Mouse (Mus musculus): ENCODE measurements around the gene Fcgrt.
"Not testable (repeated sequence)": the region's sequence is repeated elsewhere in the genome, so short reads cannot be mapped to it uniquely, and the experiment has no call there.

The Fcgrt gene

DNA sequence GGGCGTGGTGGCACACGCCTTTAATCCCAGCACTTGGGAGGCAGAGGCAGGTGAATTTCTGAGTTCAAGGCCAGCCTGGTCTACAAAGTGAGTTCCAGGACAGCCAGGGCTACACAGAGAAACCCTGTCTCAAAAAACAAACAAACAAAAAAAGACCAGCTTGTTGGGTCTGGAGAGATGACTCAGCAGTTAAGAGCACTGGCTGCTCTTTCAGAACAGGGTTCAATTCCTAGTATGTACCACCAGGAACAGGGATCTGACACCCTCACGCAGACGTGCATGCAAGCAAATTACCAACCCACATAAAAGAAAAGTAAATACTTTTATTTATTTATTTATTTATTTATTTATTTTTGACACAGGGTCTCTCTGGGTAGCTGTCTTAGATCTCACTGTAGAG, 6.4 kb upstream of the Fcgrt start:
- DNase-seq (ENCODE audit: low spot score) = not testable (repeated sequence)

DNA sequence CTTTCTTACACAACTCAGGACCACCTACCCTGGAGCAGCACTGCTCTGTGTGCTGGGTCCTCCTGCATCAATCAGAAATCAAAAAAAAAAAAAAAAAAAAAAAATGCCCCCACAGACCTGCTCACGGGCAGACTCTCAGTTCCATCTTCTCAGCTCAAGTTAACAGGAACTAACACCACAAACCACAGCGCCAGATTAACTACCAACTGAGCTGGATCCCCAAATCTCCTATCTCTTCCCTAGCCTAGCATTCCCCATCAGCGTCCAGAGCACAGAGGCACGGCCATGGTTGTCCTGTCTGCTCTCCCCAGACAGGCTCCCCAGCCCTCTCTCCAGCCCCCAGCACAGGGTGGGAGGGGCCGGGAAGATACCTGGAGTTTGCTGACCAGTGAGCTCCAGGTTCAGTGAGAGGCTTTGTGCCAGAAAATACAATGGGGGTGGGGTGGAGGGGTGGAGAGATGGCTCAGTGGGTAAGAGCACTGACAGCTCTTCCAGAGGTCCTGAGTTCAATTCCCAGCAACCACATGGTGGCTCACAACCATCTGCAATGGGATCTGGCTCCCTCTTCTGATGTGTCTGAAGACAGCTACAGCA, 3.5 kb upstream of the Fcgrt start:
- DNase-seq (ENCODE audit: low spot score) = no peak

DNA sequence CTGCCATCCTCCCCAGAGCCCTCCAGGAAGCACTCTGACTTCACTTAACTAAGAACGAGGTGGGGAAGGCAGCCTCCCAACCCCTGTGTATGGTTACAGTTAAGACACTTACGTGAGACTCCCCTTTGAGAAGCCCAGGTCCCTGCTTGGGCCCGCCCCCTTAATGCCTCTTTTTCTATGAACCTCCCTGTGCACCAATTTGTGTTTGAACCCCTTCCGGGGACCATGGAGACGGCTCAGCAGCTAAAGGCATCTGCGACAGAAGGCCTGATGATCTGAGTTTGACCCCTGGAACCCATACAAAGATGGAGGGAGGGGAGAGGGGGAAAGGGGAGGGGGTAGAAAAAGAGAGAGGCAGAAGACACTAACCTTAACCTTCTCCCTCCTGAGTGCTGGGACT, 2.8 kb upstream of the Fcgrt start:
- no peak for DNase-seq (ENCODE audit: low spot score)

DNA sequence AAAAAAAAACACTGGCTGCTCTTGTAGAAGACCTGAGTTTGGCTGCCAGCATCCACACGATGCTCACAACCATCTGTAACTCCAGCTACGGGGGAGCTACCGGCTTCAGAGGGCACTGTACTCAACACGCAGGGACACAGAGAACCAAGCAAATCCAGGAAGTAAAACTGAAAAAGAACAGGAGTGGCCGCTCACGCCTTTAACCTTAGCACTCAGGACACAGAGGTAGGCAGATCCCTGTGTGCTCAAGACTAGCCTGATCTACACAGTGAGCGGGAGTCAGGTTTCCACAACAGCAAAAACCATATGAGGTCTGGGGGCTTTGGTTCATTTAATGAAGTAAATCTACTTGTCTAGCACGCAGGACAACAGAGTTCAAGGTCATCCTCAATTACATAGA, 1.8 kb upstream of the Fcgrt start:
- no peak for DNase-seq (ENCODE audit: low spot score)

DNA sequence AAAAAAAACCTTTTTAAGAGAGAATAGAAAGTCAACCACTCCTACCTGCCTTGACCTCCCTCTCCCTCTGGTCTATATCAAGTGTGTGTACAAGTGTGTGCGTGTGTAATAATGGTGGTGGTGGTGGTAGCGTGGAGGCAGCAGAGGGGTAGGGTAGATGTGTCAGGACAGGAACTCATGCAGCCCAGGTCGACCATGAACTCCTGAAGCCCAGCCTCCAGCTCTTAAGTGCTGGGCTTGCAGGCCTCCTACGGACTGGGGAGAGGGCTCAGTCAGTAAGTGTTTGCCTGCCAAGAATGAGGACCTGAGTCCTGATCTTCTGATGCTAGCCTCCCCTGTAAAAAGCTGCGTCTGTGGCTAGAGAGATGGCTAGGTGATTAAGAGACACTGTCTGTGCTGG, 1.3 kb upstream of the Fcgrt start:
- no peak for DNase-seq (ENCODE audit: low spot score)

DNA sequence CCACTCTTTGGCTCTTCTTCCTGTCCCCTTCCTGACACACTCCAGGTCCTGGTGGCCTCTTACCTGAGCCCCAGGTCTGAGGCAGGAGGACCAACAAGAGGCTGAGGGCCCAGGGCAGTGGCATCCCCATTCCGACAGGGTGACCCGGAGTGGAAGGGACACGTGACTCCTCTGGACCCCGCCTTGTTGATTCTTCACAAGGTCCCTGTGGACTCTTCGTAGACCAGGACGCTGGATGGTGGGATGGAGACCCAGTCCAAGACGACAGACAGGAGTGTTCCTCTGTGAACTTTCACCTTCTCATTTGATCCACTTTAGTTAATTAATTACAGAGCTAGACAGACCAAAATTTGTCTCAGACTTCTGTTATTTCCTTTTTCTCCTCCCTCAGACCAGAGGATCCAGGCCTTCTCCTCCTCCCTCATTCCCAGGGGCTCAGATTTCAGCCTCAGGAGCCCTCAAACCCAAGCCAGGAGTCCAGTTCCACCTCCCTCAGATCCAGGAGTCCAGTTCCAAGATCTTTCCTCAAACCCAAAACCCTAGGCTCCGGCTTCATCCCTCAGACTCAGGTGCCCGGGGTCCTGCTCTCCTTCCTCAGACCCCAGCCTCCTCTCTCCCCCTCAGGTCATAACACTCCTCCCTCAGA, 588 bp downstream of the Fcgrt start:
- no peak for DNase-seq (ENCODE audit: low spot score)

DNA sequence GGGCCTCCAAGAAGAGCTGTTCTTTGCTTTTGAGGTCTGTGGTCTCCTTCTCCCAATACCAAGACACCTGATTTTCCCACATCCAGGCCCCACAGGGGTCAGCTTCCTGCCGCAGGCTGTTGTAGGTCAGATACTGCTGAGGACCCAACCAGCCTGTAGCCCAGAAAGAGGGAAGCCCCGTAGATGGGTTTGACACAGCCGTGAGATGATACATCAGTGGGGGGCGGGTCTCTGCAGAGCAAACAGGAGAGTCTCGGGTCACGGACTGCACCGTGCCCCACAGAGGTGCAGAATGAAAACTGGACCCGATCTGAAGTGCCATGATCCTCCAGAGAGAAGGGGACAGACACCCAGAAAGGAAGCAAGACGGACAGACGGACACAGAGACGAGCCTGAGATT, 1.2 kb downstream of the Fcgrt start:
- DNase-seq (ENCODE audit: low spot score) = no peak

DNA sequence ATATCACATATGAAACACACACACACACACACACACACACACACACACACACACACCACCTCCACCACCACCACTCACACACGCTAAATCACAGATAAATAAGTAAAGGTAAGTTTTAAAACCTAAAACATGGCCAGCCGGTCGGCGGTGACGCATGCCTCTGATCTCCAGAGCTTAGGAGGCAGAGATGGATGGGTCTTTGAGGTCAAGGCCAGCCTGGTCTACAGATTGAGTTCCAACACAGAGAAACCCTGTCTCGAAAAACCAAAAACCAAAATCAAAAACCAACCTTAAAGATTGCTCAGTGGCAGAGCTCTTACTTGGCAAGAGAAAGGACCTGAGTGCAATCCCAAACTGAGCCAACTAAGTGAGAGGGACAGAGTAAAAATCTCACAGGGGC, 3.6 kb downstream of the Fcgrt start:
- no peak for DNase-seq (ENCODE audit: low spot score)

DNA sequence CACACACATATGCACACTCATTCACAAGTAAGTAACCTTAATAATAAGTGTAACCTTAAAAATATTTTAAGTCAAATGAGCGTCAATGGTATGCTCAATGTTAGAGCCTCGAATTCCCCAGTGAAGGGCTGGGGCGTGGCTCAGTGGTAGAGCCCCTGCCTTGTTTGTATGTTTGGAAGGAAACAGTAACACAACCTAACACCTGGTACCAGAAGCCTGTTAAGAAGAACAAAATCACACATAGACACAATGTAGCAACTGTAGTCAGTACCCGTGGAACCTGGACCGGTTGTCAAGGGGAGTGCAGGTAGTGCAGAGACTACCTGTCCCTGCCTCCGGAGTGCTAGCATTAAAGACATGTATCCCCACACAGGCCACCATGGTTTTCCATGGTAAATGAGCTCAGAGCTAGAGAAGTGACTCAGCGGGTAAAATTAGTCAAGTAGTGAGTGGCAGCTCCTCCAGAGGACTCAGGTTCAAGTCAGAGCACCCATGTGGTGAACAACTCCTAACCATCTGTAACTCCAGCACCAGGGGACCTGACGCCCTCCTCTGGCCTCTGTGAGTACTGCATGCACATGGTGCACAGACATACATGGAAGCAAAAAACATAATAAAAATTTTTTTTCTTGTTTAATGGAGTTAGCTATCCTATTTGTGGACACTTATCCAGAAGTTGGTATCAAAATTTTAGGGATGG, 5.0 kb downstream of the Fcgrt start:
- no peak for DNase-seq (ENCODE audit: low spot score)

DNA sequence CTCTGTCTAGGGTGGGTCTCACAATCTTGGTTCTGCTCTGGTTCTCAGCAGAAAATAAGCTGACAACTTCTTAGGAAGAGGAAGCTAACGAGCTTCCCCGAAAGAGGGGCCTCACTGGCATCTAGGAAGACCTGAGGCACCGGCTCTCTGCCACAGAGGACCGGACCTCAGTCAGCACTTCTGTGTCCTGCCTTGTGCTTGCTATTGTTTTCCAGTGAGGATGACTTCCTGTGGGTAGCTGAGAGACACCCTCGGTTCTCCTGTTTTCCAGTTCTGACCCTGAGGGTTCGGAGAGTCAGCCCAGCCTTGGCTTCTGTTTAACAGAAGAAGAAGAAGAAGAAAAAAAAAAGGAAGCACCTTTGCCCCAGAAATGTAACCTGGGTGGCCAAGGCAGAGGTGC, 6.2 kb downstream of the Fcgrt start:
- no peak for DNase-seq (ENCODE audit: low spot score)

DNA sequence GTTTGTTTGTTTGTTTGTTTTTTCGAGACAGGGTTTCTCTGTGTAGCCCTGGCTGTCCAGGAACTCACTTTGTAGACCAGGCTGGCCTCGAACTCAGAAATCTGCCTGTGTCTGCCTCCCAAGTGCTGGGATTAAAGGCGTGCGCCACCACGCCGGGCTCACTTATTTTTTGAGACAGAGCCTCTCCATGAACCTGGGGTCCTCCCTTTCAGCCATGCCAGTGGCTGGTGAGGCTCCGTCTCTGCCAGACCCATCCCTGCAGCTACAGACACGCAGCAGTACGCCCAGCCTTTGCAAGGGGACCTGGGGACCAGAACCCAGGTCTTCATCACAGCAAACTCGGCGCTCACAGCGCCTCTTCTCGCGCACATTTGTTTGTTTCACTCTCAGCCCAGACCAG, 7.7 kb downstream of the Fcgrt start:
- not testable (repeated sequence) for DNase-seq (ENCODE audit: low spot score)

DNA sequence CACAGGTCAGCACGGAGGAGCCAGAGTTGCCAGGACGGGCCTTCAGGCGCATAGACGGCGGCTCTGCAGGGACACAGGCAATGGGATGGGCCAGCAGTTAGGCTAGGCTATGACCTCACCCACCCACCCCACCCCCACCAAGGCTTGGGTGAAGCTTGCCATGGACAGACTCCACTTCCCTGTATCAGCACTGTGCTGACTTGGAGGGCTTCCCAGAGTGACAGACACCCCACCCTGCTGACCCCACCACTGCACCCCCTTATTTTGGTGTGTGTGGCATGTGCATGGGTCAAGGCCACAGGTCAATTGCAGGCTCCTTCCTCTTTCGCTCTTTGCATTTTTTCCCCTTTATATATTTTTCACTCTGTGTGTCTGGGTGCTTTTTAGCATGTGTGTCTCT, 8.3 kb downstream of the Fcgrt start:
- DNase-seq (ENCODE audit: low spot score) = no peak

DNA sequence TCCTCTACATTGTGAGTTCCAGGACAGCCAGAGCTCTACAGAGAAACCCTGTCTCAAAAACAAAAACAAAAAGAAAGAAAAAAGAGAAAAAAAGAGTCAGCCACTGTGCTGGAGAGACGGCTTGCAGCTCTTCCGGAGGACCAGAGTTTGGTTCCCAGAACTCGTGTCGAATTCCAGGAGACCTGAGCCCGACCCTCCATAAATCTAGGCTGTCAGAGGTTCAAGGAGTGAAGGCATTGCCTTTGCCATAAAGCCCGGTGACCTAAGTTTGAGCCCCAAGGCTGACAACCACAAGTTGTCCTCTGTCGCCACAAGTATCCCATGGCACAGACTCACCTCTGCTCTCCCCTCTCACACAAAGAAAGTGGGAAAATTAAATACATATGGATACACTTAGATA, 9.5 kb downstream of the Fcgrt start:
- no peak for DNase-seq (ENCODE audit: low spot score)

DNA sequence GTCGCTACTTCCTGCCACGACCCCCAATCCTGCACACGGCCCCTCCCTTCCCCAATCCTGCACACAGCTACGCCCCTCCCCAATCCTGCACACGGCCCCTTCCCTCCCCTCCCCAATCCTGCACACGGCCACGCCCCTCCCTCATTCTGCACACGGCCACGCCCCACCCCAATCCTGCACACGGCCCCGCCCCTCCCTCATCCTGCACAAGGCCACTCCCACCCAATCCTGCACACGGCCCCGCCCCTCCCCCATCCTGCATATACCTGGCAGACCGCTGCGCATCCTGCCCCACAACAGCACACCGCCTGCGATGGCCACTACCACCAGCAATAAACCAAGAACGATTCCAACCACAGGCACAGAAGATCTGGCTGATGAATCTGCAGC, 10.1 kb downstream of the Fcgrt start:
- DNase-seq (ENCODE audit: low spot score) = no peak

DNA sequence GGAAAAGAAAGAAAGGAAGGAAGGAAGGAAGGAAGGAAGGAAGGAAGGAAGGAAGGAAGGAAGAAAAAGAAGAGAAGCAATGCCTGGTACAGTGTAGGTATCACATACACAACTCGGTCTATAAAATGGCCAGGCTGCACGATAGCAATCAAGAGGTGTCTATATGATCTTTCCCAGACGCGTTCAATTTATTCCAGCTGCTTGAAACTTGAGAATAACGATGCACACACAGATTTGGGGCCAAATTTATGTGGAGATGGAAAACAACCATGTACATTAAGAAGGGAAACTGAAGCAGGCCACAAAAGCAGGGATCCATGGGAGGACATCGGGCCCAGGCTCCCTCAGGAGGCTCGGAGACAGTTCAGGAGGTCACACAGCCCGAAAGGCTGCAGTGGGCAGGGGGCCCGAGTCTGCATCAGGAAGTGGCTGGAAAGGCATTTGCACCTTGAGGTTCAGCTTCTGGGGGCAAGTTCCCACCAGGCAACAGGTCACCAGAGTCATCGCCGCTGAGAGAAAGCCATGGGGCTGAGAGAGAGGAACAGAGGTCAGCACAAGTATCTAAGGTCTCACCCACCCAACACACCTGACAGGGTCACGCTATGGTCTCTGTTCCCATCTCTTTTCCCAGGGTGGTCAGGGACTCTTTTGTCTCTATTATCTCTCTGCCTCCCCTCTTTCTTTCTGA, 10.7 kb downstream of the Fcgrt start:
- no peak for DNase-seq (ENCODE audit: low spot score)

DNA sequence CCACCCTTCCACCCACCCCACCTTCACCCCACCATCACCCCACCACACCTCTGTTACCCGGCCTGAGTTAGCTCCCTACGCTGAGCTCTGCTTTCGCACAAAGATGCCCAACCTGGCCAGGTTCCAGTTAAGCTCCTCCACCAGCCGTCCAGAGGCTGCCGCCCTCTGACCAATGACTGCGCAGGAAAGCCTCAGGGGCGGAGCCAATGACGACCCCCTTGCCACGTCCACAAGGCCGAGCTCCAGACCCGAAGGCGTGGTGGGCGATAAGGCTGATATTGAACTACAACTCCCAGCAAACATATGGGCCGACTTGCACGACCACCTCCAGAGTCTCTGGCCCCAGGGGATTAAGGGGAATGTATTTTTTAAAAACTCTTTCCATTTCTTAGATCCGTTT, 11.6 kb downstream of the Fcgrt start, which contains the start of gene Rcn3:
Gene Rcn3, minus strand, starts transcription at position 174 of the 400 bp plus-strand sequence.
- DNase-seq (ENCODE audit: low spot score) = peak; percentile 87

DNA sequence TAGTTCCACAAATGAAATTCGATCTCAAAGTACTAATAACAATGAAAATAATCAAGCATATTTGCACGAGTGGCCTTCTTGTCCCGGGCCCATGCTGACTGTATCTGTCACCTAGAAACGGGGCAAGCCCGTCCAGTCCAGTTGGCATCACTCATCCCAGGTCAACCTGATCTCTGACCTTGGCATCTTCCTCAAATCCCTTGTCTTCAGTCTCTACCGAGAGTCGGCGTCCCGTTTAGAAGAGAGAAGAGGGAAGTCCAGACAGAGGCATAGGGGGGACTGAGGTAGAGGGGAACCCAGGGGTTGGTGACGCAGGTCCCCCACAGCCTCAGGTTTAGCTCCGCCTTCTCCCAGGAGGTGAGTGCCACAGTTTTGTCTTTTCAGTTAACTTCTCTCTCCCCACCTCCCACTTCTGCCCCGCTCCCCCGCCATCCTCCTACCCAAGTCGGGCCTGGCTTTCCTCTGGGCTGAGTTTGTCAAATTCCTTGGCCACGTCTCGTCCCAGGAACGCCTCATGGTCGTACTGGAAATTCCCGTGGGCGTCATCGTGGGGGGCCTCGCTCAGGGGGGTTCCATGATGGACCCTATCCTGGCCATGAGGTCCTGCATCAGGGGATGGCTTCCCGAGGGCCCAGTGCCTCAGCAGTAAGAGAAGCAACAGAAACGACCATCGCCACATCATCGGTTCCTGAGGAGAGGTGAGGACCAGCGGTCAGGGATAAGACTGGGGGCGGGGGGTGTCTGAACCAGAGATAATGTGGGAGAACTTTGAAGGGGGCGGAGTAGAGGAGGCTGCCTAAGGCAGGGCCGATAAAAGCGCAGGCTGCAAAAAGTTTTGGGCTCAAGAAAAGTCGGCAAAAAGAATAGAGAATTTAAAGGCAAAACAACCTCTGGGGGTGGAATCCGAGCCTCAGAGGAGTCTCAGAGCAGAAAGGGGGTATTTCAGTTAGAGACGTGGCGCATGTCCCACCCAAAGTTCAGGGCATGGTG, 12.4 kb downstream of the Fcgrt start:
- DNase-seq (ENCODE audit: low spot score) = peak; percentile 32

DNA sequence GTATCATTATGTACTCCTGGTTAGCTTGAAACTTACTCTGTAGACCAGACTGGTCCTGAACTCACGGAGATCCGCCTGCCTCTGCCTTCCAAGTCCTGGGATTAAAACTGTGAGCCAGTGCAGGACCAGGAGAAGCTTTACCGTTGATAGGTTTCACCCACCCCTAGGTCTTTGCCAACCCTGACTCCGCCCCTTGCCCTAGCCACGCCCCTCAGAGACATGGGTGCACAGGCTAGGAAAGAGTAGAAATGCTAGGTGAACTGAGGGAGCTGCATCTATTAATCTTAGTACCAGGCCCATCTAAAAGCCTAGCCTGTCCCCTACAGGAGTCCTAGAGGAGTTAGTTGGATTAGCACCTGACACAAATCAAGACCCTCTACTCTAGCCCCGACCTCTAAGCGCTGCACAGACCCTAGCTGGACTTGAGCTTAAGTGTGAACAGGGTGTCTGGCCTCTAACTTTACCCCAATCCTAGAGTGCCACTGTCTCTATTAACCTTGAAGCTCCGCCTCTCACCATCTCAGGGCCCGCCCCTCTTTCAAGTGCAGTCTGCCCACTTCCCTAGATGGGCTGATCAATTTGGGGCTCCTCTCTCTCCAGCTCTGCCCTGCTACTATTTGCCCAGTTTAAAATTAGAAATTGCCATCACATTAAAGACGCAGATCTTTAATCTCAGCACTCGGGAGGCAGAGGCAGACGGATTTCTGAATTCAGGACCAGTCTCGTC, 13.2 kb downstream of the Fcgrt start:
- DNase-seq (ENCODE audit: low spot score) = no peak

DNA sequence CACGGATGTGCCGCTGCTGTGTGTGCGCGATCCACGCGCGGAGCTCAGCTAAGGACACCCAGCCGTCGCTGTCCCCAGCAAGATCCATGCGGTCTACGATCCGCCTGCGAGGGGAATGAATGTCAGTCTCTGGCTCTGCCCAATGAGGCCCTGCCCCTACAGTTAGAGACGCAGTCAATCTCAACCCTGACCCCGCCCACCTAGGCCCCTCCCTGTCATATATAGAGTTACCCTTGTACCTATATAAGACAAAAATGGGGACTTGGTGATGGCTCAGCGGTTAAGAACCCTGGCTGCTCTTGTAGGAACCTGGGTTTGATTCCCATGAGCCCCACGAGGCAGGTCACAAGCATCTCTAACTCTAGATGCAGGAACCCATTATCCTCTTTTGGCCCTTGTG, 15.1 kb downstream of the Fcgrt start:
- DNase-seq (ENCODE audit: low spot score) = no peak

DNA sequence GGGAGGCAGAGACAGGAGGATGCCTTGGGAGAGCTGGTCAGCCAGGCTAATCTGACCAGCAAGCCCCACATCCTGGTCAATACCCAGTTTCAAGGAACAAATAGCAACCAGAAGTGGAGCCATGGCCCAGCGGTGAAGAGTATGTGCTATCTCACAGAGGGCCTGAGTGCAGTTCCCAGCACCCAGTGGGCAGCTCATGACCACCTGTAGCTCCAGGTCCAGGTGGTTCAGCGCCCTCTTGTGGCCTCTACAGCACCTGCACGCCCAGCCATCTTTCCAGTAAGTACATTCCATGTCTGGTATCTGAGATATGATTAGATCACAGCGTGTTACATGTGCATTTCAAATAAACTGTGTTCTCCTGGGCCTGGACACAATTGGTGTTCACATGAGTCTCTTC, 17.6 kb downstream of the Fcgrt start:
- DNase-seq (ENCODE audit: low spot score) = no peak

DNA sequence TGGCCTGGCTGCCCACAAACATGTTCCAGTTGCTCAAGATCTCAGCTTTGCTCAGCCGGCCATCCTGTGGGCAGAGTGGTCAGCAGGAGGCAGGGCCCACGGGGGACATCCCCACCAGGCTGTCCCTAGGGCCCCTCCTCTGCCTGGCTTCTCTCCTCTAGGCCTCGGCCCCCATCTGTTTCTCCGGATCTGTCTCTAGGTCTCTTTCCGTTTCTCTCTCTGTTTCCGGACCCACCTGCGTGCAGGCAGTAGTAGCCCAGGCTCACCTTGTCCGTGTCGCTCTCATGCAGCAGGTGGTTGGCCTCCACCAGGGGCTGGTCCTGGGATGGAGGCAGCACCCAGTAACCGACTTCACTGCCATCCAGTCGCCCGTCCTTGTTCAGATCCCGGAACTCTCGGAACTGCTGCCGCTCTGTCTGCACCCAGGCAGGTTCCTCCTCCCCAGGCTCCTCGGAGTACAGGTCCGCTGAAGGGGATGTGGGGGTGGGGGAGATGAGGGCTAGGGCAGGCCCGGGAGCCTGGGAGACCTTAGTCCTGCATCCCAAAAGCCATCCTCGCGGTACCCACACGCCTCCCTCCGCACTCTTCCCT, 20.3 kb downstream of the Fcgrt start:
- no peak for DNase-seq (ENCODE audit: low spot score)

Measured in ovary, postnatal 14 days (tissue).